Mouse (Mus musculus): ENCODE measurements around the gene Enpp5. TPM values are rescaled to one million over a fixed set of nuclear protein-coding genes. Genes with fewer than 3 reads are reported as not detected.

Enpp5 gene
- polyA plus RNA-seq, 1 experiment from 2014 or later: 67.7 TPM

GRCm38 (mm10) chr17:44061289-44061890 is 17.2 kb upstream of the Enpp5 start:
- H3K4me1 ChIP-seq (replicated peaks): no peaks in the 10 kb centered on the region
- H3K9ac ChIP-seq (replicated peaks): no peak overlapping the region
- H3K4me3 ChIP-seq (replicated peaks): no peak overlapping the region
- no peak overlapping the region for H3K4me2 ChIP-seq (replicated peaks)
- H3K27me3 ChIP-seq: no peaks in the 10 kb centered on the region
- H3K27ac ChIP-seq: no peak overlapping the region
- 81% methylated on average over 5 of the region's 5 CpGs for WGBS
- ATAC-seq: no peak
- no peaks in the 10 kb centered on the region for H3K36me3 ChIP-seq
- H3K9me3 ChIP-seq: no peaks in the 10 kb centered on the region

GRCm38 (mm10) chr17:44068876-44069275 is 9.7 kb upstream of the Enpp5 start:
- Histone ChIP-seq H3K9ac (replicated peaks) (no peak overlapping the region), H3K27me3 (no peaks in the 10 kb centered on the region), H3K9me3 (no peaks in the 10 kb centered on the region), H3K4me1 (replicated peaks) (no peaks in the 10 kb centered on the region), H3K36me3 (no peaks in the 10 kb centered on the region), H3K4me2 (replicated peaks) (no peak overlapping the region), H3K4me3 (replicated peaks) (no peak overlapping the region), H3K27ac (no peak overlapping the region)
- 80% methylated on average over 6 of the region's 6 CpGs for whole genome bisulfite sequencing
- ATAC-seq: no peak

- no peak for ATAC-seq
- Histone ChIP-seq H3K36me3 (no peaks in the 10 kb centered on the region), H3K27ac (no peak overlapping the region), H3K9ac (replicated peaks) (no peak overlapping the region), H3K9me3 (no peaks in the 10 kb centered on the region), H3K4me3 (replicated peaks) (no peak overlapping the region), H3K27me3 (no peaks in the 10 kb centered on the region), H3K4me2 (replicated peaks) (no peak overlapping the region), H3K4me1 (replicated peaks) (no peaks in the 10 kb centered on the region)
Observed at GRCm38 (mm10) chr17:44071680-44072079, 6.9 kb upstream of the Enpp5 start.

GRCm38 (mm10) chr17:44075601-44076000 is 3.0 kb upstream of the Enpp5 start:
- Histone ChIP-seq H3K4me3 (replicated peaks) (no peak overlapping the region), H3K4me1 (replicated peaks) (peaks cover 9% of the 10 kb centered on the region), H3K36me3 (peaks cover 1% of the 10 kb centered on the region), H3K9ac (replicated peaks) (no peak overlapping the region), H3K4me2 (replicated peaks) (no peak overlapping the region), H3K27ac (no peak overlapping the region), H3K27me3 (no peaks in the 10 kb centered on the region), H3K9me3 (no peaks in the 10 kb centered on the region)
- WGBS: 81% methylated on average over 3 of the region's 3 CpGs
- ATAC-seq: no peak

- WGBS: 56% methylated on average over 6 of the region's 6 CpGs
Observed at GRCm38 (mm10) chr17:44076051-44076680, 2.4 kb upstream of the Enpp5 start.

GRCm38 (mm10) chr17:44077146-44077842 is 1.3 kb upstream of the Enpp5 start:
- no peak overlapping the region for H3K27ac ChIP-seq
- 84% methylated on average over 12 of the region's 12 CpGs for WGBS

More at GRCm38 (mm10) chr17:44076051-44076680, 2.4 kb upstream of the Enpp5 start:
- Histone ChIP-seq H3K9me3 (no peaks in the 10 kb centered on the region), H3K4me1 (replicated peaks) (peaks cover 9% of the 10 kb centered on the region), H3K4me3 (replicated peaks) (no peak overlapping the region), H3K4me2 (replicated peaks) (no peak overlapping the region), H3K36me3 (peaks cover 7% of the 10 kb centered on the region), H3K27me3 (no peaks in the 10 kb centered on the region), H3K27ac (no peak overlapping the region), H3K9ac (replicated peaks) (no peak overlapping the region)
- no peak for ATAC-seq

GRCm38 (mm10) chr17:44077843-44078160 is 811 bp upstream of the Enpp5 start:
- Histone ChIP-seq H3K4me2 (replicated peaks) (no peak overlapping the region), H3K4me1 (replicated peaks) (peaks cover 21% of the 10 kb centered on the region), H3K27ac (no peak overlapping the region), H3K9ac (replicated peaks) (no peak overlapping the region), H3K9me3 (no peaks in the 10 kb centered on the region), H3K4me3 (replicated peaks) (no peak overlapping the region), H3K27me3 (no peaks in the 10 kb centered on the region), H3K36me3 (peaks cover 23% of the 10 kb centered on the region)
- 72% methylated on average over 2 of the region's 2 CpGs for WGBS
- no peak for ATAC-seq

More at GRCm38 (mm10) chr17:44077146-44077842, 1.3 kb upstream of the Enpp5 start:
- no peaks in the 10 kb centered on the region for H3K9me3 ChIP-seq
- H3K9ac ChIP-seq (replicated peaks): no peak overlapping the region
- H3K27me3 ChIP-seq: no peaks in the 10 kb centered on the region
- H3K4me3 ChIP-seq (replicated peaks): no peak overlapping the region
- peaks cover 19% of the 10 kb centered on the region for H3K4me1 ChIP-seq (replicated peaks)
- no peak for ATAC-seq
- peaks cover 18% of the 10 kb centered on the region for H3K36me3 ChIP-seq
- no peak overlapping the region for H3K4me2 ChIP-seq (replicated peaks)

GRCm38 (mm10) chr17:44083156-44083555 is 4.5 kb downstream of the Enpp5 start:
- Histone ChIP-seq H3K27me3 (no peaks in the 10 kb centered on the region), H3K4me1 (replicated peaks) (peaks cover 24% of the 10 kb centered on the region), H3K9ac (replicated peaks) (no peak overlapping the region), H3K4me3 (replicated peaks) (no peak overlapping the region), H3K4me2 (replicated peaks) (no peak overlapping the region), H3K36me3 (peaks cover 65% of the 10 kb centered on the region), H3K27ac (no peak overlapping the region), H3K9me3 (no peaks in the 10 kb centered on the region)
- no peak for ATAC-seq
- WGBS: 96% methylated on average over 4 of the region's 4 CpGs

- no peak overlapping the region for H3K4me2 ChIP-seq (replicated peaks)
- H3K4me3 ChIP-seq (replicated peaks): no peak overlapping the region
- WGBS: 92% methylated on average over 3 of the region's 3 CpGs
- H3K36me3 ChIP-seq: peaks cover 47% of the 10 kb centered on the region
- H3K27me3 ChIP-seq: no peaks in the 10 kb centered on the region
- H3K9ac ChIP-seq (replicated peaks): no peak overlapping the region
- H3K4me1 ChIP-seq (replicated peaks): 0 out of 2 replicates have a peak, but pooled peaks cover 3% of the 10 kb centered on the region
- no peaks in the 10 kb centered on the region for H3K9me3 ChIP-seq
- ATAC-seq: no peak
- H3K27ac ChIP-seq: no peak overlapping the region
Observed at GRCm38 (mm10) chr17:44088226-44088625, 9.6 kb downstream of the Enpp5 start.

GRCm38 (mm10) chr17:44090916-44091315 is 12.3 kb downstream of the Enpp5 start:
- Histone ChIP-seq H3K4me3 (replicated peaks) (no peak overlapping the region), H3K27me3 (no peaks in the 10 kb centered on the region), H3K27ac (no peak overlapping the region), H3K4me1 (replicated peaks) (no peaks in the 10 kb centered on the region), H3K36me3 (peaks cover 23% of the 10 kb centered on the region), H3K4me2 (replicated peaks) (no peak overlapping the region), H3K9me3 (no peaks in the 10 kb centered on the region), H3K9ac (replicated peaks) (no peak overlapping the region)
- WGBS: 63% methylated on average over 2 of the region's 2 CpGs
- no peak for ATAC-seq

GRCm38 (mm10) chr17:44091512-44091911 is 12.9 kb downstream of the Enpp5 start:
- H3K4me1 ChIP-seq (replicated peaks): no peaks in the 10 kb centered on the region
- WGBS: 44% methylated on average over 2 of the region's 2 CpGs
- no peak overlapping the region for H3K27ac ChIP-seq
- ATAC-seq: no peak
- no peak overlapping the region for H3K4me3 ChIP-seq (replicated peaks)
- no peak overlapping the region for H3K4me2 ChIP-seq (replicated peaks)
- H3K27me3 ChIP-seq: no peaks in the 10 kb centered on the region
- no peaks in the 10 kb centered on the region for H3K9me3 ChIP-seq
- H3K36me3 ChIP-seq: peaks cover 18% of the 10 kb centered on the region
- no peak overlapping the region for H3K9ac ChIP-seq (replicated peaks)

GRCm38 (mm10) chr17:44100486-44100885 is 21.9 kb downstream of the Enpp5 start:
- ATAC-seq: no peak
- 0 out of 2 replicates have a peak, but pooled peaks cover 2% of the 10 kb centered on the region for H3K27me3 ChIP-seq

More at GRCm38 (mm10) chr17:44100486-44100885, 21.9 kb downstream of the Enpp5 start:
- no peaks in the 10 kb centered on the region for H3K9me3 ChIP-seq
- H3K9ac ChIP-seq (replicated peaks): no peak overlapping the region
- 84% methylated on average over 4 of the region's 4 CpGs for WGBS
- peaks cover 8% of the 10 kb centered on the region for H3K4me1 ChIP-seq (replicated peaks)
- H3K27ac ChIP-seq: no peak overlapping the region
- H3K4me3 ChIP-seq (replicated peaks): no peak overlapping the region
- H3K4me2 ChIP-seq (replicated peaks): no peak overlapping the region
- H3K36me3 ChIP-seq: no peaks in the 10 kb centered on the region
